Comparison of ENCODE assay signal across 8 mouse cellular contexts in the genomic region with DNA sequence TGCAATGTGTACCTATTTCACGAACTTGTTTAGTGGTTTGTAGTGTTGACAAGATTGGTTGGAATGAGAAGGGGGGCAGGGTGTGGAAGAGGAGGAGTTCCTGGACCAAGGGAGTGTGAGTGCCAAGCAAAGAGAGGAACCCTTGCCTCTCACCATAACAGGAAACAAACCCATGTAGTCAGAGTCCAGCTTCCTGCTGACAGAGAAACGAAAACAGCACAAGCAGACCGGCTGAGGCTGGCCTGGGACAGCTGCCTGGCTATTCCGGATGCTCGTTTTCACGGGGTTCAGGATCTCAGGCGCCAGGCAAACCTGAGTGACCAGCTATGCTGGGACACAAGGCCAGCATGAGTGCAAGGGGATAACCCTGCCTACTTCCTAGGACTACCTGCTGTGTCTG.
DNase-seq lines count a peak whose midpoint lies in the region; ATAC-seq lines count a peak whose summit lies in the region.

No protein-coding gene starts in this region.

- no peaks in the 10 kb centered on the region for H3K9me3 ChIP-seq in neural tube, embryonic 13.5 days
- H3K9me3 ChIP-seq in megakaryocyte, embryonic 14.5 days = no peaks in the 10 kb centered on the region
- no peaks in the 10 kb centered on the region for H3K9me3 ChIP-seq in midbrain, embryonic 16.5 days (replicated peaks; ENCODE audit: control insufficient read depth, low read length, poor library complexity, severe bottlenecking)

- H3K36me3 ChIP-seq in neural tube, embryonic 13.5 days = peaks cover 16% of the 10 kb centered on the region; the same call in 1 of the 2 replicates
- peaks cover 77% of the 10 kb centered on the region for H3K36me3 ChIP-seq in megakaryocyte, embryonic 14.5 days (replicated peaks; ENCODE audit: low read length)
- no peaks in the 10 kb centered on the region; the same call in 1 of the 2 replicates for H3K36me3 ChIP-seq in midbrain, embryonic 16.5 days (ENCODE audit: control insufficient read depth, insufficient read depth, low read length)

- 79% methylated on average over 7 of the region's 7 CpGs for WGBS in neural tube, embryonic 13.5 days
- WGBS in midbrain, embryonic 16.5 days = 78% methylated on average over 7 of the region's 7 CpGs

- no peak overlapping the region for H3K4me2 ChIP-seq in neural tube, embryonic 13.5 days
- H3K4me2 ChIP-seq in midbrain, embryonic 16.5 days (ENCODE audit: low read length) = no peak overlapping the region

- H3K27ac ChIP-seq in neural tube, embryonic 13.5 days (replicated peaks) = peak overlapping the region; percentile 34; the same call in 1 of the 2 replicates
- no peak overlapping the region for H3K27ac ChIP-seq in midbrain, embryonic 16.5 days (ENCODE audit: low read length)

- H3K4me1 ChIP-seq in neural tube, embryonic 13.5 days (replicated peaks) = peaks cover 42% of the 10 kb centered on the region
- peaks cover 84% of the 10 kb centered on the region for H3K4me1 ChIP-seq in megakaryocyte, embryonic 14.5 days
- peaks cover 3% of the 10 kb centered on the region; the same call in 1 of the 2 replicates for H3K4me1 ChIP-seq in midbrain, embryonic 16.5 days (ENCODE audit: control insufficient read depth, insufficient read depth, low read length)

- no peak overlapping the region for H3K9ac ChIP-seq in neural tube, embryonic 13.5 days
- no peak overlapping the region for H3K9ac ChIP-seq in midbrain, embryonic 16.5 days (ENCODE audit: low read depth, low read length)

- H3K27me3 ChIP-seq in neural tube, embryonic 13.5 days = no peaks in the 10 kb centered on the region
- H3K27me3 ChIP-seq in megakaryocyte, embryonic 14.5 days (replicated peaks) = no peaks in the 10 kb centered on the region
- H3K27me3 ChIP-seq in midbrain, embryonic 16.5 days (ENCODE audit: control insufficient read depth, insufficient read depth, low read depth, low read length) = no peaks in the 10 kb centered on the region

- H3K4me3 ChIP-seq in neural tube, embryonic 13.5 days = no peak overlapping the region
- peak overlapping the region; percentile 88 for H3K4me3 ChIP-seq in megakaryocyte, embryonic 14.5 days (replicated peaks)
- no peak overlapping the region for H3K4me3 ChIP-seq in midbrain, embryonic 16.5 days (ENCODE audit: low read depth, low read length)

- ATAC-seq in neural tube, embryonic 13.5 days (ENCODE audit: low read depth) = no peak
- no peak for ATAC-seq in midbrain, embryonic 16.5 days

- DNase-seq in neural tube, embryonic 10.5 days (ENCODE audit: extremely low spot score, low spot score) = no peak
- DNase-seq in heart, adult 18-20 months = peak; percentile 59 to 87
- peak; percentile 66 for DNase-seq in kidney, postnatal 10 days
- DNase-seq in right cerebral cortex, postnatal 4 days = no peak
- no peak for DNase-seq in ovary, postnatal 14 days (ENCODE audit: low spot score)

Comparison
In these comparisons a context has a peak if more than half of its experiments do, and no peak if none do; other contexts are left out.
1. DNase-seq: peak in heart, adult 18-20 months (2 of 2) and kidney, postnatal 10 days (single experiment); none in neural tube, embryonic 10.5 days (single experiment), right cerebral cortex, postnatal 4 days (single experiment) and ovary, postnatal 14 days (single experiment).